Mouse (Mus musculus) heart, embryonic 13.5 days (tissue): ENCODE data around the gene Fgfr2. TPM values are rescaled to one million over a fixed set of nuclear protein-coding genes. Genes with fewer than 3 reads are reported as not detected.

Source experiments
- ATAC-seq: fragments of 200-750 bp; cut with Nextera tagmentation; 2 replicates; pipeline ENCODE4 v1.8.0; 2017; ENCODE audit warnings: moderate TSS enrichment; ENCODE audit not compliant: insufficient number of reproducible peaks, low FRiP score, low TSS enrichment; ENCODE audit errors: extremely low read depth
- H3K27ac ChIP-seq: fragments of 300-500 bp; sonication (generic); replicated peaks from 2 replicates; pipeline ENCODE4 v1.5.1; 2015; ENCODE audit warnings: moderate library complexity, mild to moderate bottlenecking, inconsistent platforms
- H3K27me3 ChIP-seq: fragments of 300-500 bp; sonication (generic); replicated peaks from 2 replicates; pipeline ENCODE4 v1.6.1; 2015; ENCODE audit warnings: mild to moderate bottlenecking, inconsistent platforms
- H3K36me3 ChIP-seq: fragments of 300-500 bp; sonication (generic); 2 replicates; pipeline ENCODE4 v1.6.1; 2015; ENCODE audit warnings: mild to moderate bottlenecking, inconsistent platforms
- H3K4me1 ChIP-seq: fragments of 300-500 bp; sonication (generic); 2 replicates; pipeline ENCODE4 v1.6.1; 2015; ENCODE audit warnings: inconsistent platforms
- H3K4me2 ChIP-seq: fragments of 300-500 bp; sonication (generic); 2 replicates; pipeline ENCODE4 v1.6.1; 2015; ENCODE audit warnings: inconsistent platforms, mild to moderate bottlenecking, moderate library complexity
- H3K4me3 ChIP-seq: fragments of 300-500 bp; sonication (generic); 2 replicates; pipeline ENCODE4 v1.5.1; 2015; ENCODE audit warnings: moderate library complexity, mild to moderate bottlenecking, inconsistent platforms
- H3K9ac ChIP-seq: fragments of 300-500 bp; sonication (generic); 2 replicates; pipeline ENCODE4 v1.6.1; 2015; ENCODE audit warnings: inconsistent platforms, mild to moderate bottlenecking, moderate library complexity
- H3K9me3 ChIP-seq: fragments of 300-500 bp; sonication (generic); 2 replicates; pipeline ENCODE4 v1.6.1; 2016; ENCODE audit warnings: inconsistent platforms
- WGBS: fragments of 180-500 bp; shearing (Covaris S2); methylation state at CpG from one replicate; pipeline ENCODE4 v1.1.7; 2015; ENCODE audit warnings: mixed read lengths; 5-methylcytosine and 5-hydroxymethylcytosine counted together
- polyA plus RNA-seq: library from polyadenylated mRNA; unstranded; fragments of >200 nt; fragmentation: Nextera tagmentation; extraction: Ambion mirVana; gene quantifications from 2 replicates; pipeline ENCODE4 v1.2.1, GENCODE M21; 2015

The Fgfr2 gene
- polyA plus RNA-seq, 1 experiment from 2014 or later = 22.5 TPM

- 88% methylated on average over 3 of the region's 3 CpGs for WGBS
- Histone ChIP-seq H3K9ac (no peak overlapping the region), H3K27me3 (no peaks in the 10 kb centered on the region), H3K4me3 (no peak overlapping the region), H3K4me1 (peaks cover 35% of the 10 kb centered on the region), H3K4me2 (no peak overlapping the region), H3K27ac (no peak overlapping the region), H3K36me3 (peaks cover 40% of the 10 kb centered on the region), H3K9me3 (no peaks in the 10 kb centered on the region)
- ATAC-seq = no peak
Observed at GRCm38 (mm10) chr7:130715467-130715866, 2407.7 kb downstream of the Fgfr2 start.

- H3K27me3 ChIP-seq = no peaks in the 10 kb centered on the region
- peaks cover 28% of the 10 kb centered on the region for H3K36me3 ChIP-seq
- no peak overlapping the region for H3K4me2 ChIP-seq
- peaks cover 39% of the 10 kb centered on the region for H3K4me1 ChIP-seq
- 0 out of 2 replicates have a peak overlapping the region, but pooled peaks have one; percentile 15 for H3K27ac ChIP-seq
- no peaks in the 10 kb centered on the region for H3K9me3 ChIP-seq
- ATAC-seq = no peak
- H3K9ac ChIP-seq = no peak overlapping the region
- 45% methylated on average over 6 of the region's 6 CpGs for WGBS
- H3K4me3 ChIP-seq = no peak overlapping the region
Observed at GRCm38 (mm10) chr7:130713319-130713718, 2409.8 kb downstream of the Fgfr2 start.

GRCm38 (mm10) chr7:130711851-130712250 is 2411.3 kb downstream of the Fgfr2 start:
- Histone ChIP-seq H3K36me3 (peaks cover 13% of the 10 kb centered on the region), H3K4me1 (peaks cover 45% of the 10 kb centered on the region), H3K4me2 (no peak overlapping the region), H3K4me3 (no peak overlapping the region), H3K9me3 (no peaks in the 10 kb centered on the region), H3K27ac (no peak overlapping the region), H3K9ac (no peak overlapping the region), H3K27me3 (no peaks in the 10 kb centered on the region)
- WGBS = 88% methylated on average over 7 of the region's 7 CpGs
- ATAC-seq = no peak

GRCm38 (mm10) chr7:130709372-130710274 is 2413.5 kb downstream of the Fgfr2 start:
- peaks cover 60% of the 10 kb centered on the region for H3K4me1 ChIP-seq
- peak overlapping the region; percentile 40; the same call in 1 of the 2 replicates for H3K9ac ChIP-seq
- no peaks in the 10 kb centered on the region for H3K9me3 ChIP-seq
- no peaks in the 10 kb centered on the region for H3K36me3 ChIP-seq
- 38% methylated on average over 9 of the region's 9 CpGs for WGBS
- peak overlapping the region; percentile 58 for H3K27ac ChIP-seq
- ATAC-seq = no peak
- peak overlapping the region; percentile 22; the same call in 1 of the 2 replicates for H3K4me2 ChIP-seq
- no peaks in the 10 kb centered on the region for H3K27me3 ChIP-seq
- no peak overlapping the region for H3K4me3 ChIP-seq

- Histone ChIP-seq H3K4me3 (no peak overlapping the region), H3K36me3 (no peaks in the 10 kb centered on the region), H3K27ac (peak overlapping the region; percentile 58), H3K9me3 (no peaks in the 10 kb centered on the region), H3K27me3 (no peaks in the 10 kb centered on the region), H3K4me2 (peak overlapping the region; percentile 22; the same call in 1 of the 2 replicates), H3K4me1 (peaks cover 65% of the 10 kb centered on the region), H3K9ac (peak overlapping the region; percentile 40; the same call in 1 of the 2 replicates)
- WGBS = 17% methylated on average over 9 of the region's 9 CpGs
- no peak for ATAC-seq
Observed at GRCm38 (mm10) chr7:130708940-130709339, 2414.2 kb downstream of the Fgfr2 start.

- Histone ChIP-seq H3K4me1 (peaks cover 57% of the 10 kb centered on the region), H3K9ac (no peak overlapping the region), H3K27me3 (no peaks in the 10 kb centered on the region), H3K27ac (no peak overlapping the region), H3K36me3 (peaks cover 29% of the 10 kb centered on the region), H3K9me3 (no peaks in the 10 kb centered on the region), H3K4me2 (no peak overlapping the region), H3K4me3 (no peak overlapping the region)
- 69% methylated on average over 2 of the region's 2 CpGs for WGBS
- ATAC-seq = no peak
Observed at GRCm38 (mm10) chr7:130705230-130705629, 2417.9 kb downstream of the Fgfr2 start.

GRCm38 (mm10) chr7:130701336-130701735 is 2421.8 kb downstream of the Fgfr2 start:
- no peak overlapping the region for H3K9ac ChIP-seq
- no peak overlapping the region for H3K4me3 ChIP-seq
- H3K4me1 ChIP-seq = peaks cover 56% of the 10 kb centered on the region
- H3K9me3 ChIP-seq = no peaks in the 10 kb centered on the region
- H3K36me3 ChIP-seq = peaks cover 37% of the 10 kb centered on the region
- no peak overlapping the region for H3K4me2 ChIP-seq
- no peak overlapping the region for H3K27ac ChIP-seq
- no peak for ATAC-seq
- WGBS = 76% methylated on average over 1 of the region's 1 CpGs
- no peaks in the 10 kb centered on the region for H3K27me3 ChIP-seq

- H3K9ac ChIP-seq = 0 out of 2 replicates have a peak overlapping the region, but pooled peaks have one; percentile 37
- ATAC-seq = no peak
- H3K4me2 ChIP-seq = no peak overlapping the region
- H3K27me3 ChIP-seq = no peaks in the 10 kb centered on the region
- peaks cover 64% of the 10 kb centered on the region for H3K4me1 ChIP-seq
- no peak overlapping the region for H3K27ac ChIP-seq
- H3K9me3 ChIP-seq = no peaks in the 10 kb centered on the region
- no peak overlapping the region for H3K4me3 ChIP-seq
- H3K36me3 ChIP-seq = peaks cover 36% of the 10 kb centered on the region
Observed at GRCm38 (mm10) chr7:130698480-130698879, 2424.7 kb downstream of the Fgfr2 start.

GRCm38 (mm10) chr7:130696347-130697234 is 2426.6 kb downstream of the Fgfr2 start:
- H3K27me3 ChIP-seq = no peaks in the 10 kb centered on the region
- H3K4me1 ChIP-seq = peaks cover 76% of the 10 kb centered on the region
- no peak overlapping the region for H3K4me2 ChIP-seq
- H3K9me3 ChIP-seq = no peaks in the 10 kb centered on the region
- H3K36me3 ChIP-seq = peaks cover 19% of the 10 kb centered on the region
- no peak overlapping the region for H3K27ac ChIP-seq
- H3K4me3 ChIP-seq = no peak overlapping the region
- no peak overlapping the region for H3K9ac ChIP-seq
- ATAC-seq = no peak
- WGBS = 74% methylated on average over 16 of the region's 16 CpGs

GRCm38 (mm10) chr7:130695669-130696338 is 2427.3 kb downstream of the Fgfr2 start:
- Histone ChIP-seq H3K27me3 (no peaks in the 10 kb centered on the region), H3K4me1 (peaks cover 84% of the 10 kb centered on the region), H3K4me3 (no peak overlapping the region), H3K27ac (peak overlapping the region; percentile 42), H3K9ac (peak overlapping the region; percentile 61), H3K9me3 (no peaks in the 10 kb centered on the region), H3K36me3 (peaks cover 11% of the 10 kb centered on the region), H3K4me2 (no peak overlapping the region)
- 73% methylated on average over 13 of the region's 13 CpGs for WGBS
- ATAC-seq = no peak

- no peaks in the 10 kb centered on the region for H3K9me3 ChIP-seq
- H3K4me3 ChIP-seq = peak overlapping the region; percentile 64
- 24% methylated on average over 11 of the region's 11 CpGs for WGBS
- no peaks in the 10 kb centered on the region for H3K27me3 ChIP-seq
- H3K4me1 ChIP-seq = peaks cover 92% of the 10 kb centered on the region
- no peaks in the 10 kb centered on the region for H3K36me3 ChIP-seq
- peak overlapping the region; percentile 97 for H3K27ac ChIP-seq
- H3K9ac ChIP-seq = peak overlapping the region; percentile 90
- peak overlapping the region; percentile 85 for H3K4me2 ChIP-seq
- ATAC-seq = no peak
Observed at GRCm38 (mm10) chr7:130693800-130694193, 2429.4 kb downstream of the Fgfr2 start.
